ENCODE assay signal across 8 mouse cellular contexts in the genomic region with DNA sequence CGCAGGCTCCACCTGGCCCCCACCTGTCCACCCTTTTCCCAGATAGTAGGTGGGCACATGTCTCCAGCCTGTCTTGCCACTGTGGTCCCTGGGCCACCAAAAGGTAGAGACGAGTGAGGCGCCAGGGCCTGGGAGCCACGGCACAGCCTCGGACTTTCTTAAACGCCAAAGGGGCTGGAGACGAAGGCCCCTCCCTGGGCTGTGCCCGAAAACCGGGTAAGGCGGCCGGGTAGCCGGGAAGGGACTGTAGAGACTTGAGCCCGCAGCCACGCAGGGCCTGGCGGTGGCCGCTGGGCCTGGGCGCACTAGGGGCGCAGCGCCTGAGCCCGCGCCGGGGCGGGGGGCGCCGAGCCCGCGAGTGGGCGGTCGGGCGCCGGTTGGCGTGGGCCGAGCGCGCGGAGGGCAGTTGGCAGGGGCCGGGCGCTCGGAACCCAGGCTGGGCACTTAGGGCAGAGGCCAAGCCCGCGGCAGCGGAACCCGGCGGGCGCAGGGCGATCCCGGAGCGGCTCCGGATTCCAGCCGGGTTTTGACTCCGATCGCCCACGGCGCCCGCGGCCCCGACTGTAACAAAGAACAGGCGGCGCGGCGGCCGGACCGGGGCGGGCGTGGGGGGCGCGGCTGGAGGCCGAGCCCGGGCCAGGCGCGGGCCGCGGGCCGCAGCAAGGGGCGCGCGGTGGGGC. TPM values are rescaled to one million over a fixed set of nuclear protein-coding genes. Genes with fewer than 3 reads are reported as not detected.
DNase-seq lines count a peak whose midpoint lies in the region; ATAC-seq and TF ChIP-seq lines count a peak whose summit lies in the region.

No protein-coding gene starts in this region.

- H3K9ac ChIP-seq in heart, embryonic 11.5 days (ENCODE audit: low read depth, low read length), result peak overlapping the region; percentile 99
- H3K9ac ChIP-seq in kidney, embryonic 15.5 days, result peak overlapping the region; percentile 100
- H3K9ac ChIP-seq in limb, embryonic 15.5 days, result peak overlapping the region; percentile 100
- peak overlapping the region; percentile 94 for H3K9ac ChIP-seq in midbrain, postnatal 0 days (replicated peaks; ENCODE audit: low read length, poor library complexity, severe bottlenecking)

- H3K36me3 ChIP-seq in C2C12 (ENCODE audit: control insufficient read depth, insufficient read depth), result peaks cover 8% of the 10 kb centered on the region
- H3K36me3 ChIP-seq in heart, embryonic 11.5 days (ENCODE audit: control insufficient read depth, insufficient read depth, low read length), result no peaks in the 10 kb centered on the region
- peaks cover 16% of the 10 kb centered on the region for H3K36me3 ChIP-seq in kidney, embryonic 15.5 days
- H3K36me3 ChIP-seq in limb, embryonic 15.5 days, result peaks cover 4% of the 10 kb centered on the region; the same call in 1 of the 2 replicates
- H3K36me3 ChIP-seq in midbrain, postnatal 0 days (ENCODE audit: insufficient read depth, low read length), result peaks cover 3% of the 10 kb centered on the region; the same call in 1 of the 2 replicates

- no peaks in the 10 kb centered on the region for H3K9me3 ChIP-seq in heart, embryonic 11.5 days (replicated peaks; ENCODE audit: control insufficient read depth, low read length)
- H3K9me3 ChIP-seq in kidney, embryonic 15.5 days (replicated peaks), result no peaks in the 10 kb centered on the region
- H3K9me3 ChIP-seq in limb, embryonic 15.5 days, result no peaks in the 10 kb centered on the region
- H3K9me3 ChIP-seq in midbrain, postnatal 0 days (ENCODE audit: low read length), result no peaks in the 10 kb centered on the region

- peaks cover 50% of the 10 kb centered on the region for H3K79me2 ChIP-seq in C2C12 (ENCODE audit: control insufficient read depth, insufficient read depth)

- peak; percentile 92 for DNase-seq in brain, embryonic 14.5 days (ENCODE audit: low read depth)
- peak; percentile 89 for DNase-seq in midbrain, postnatal 0 days (ENCODE audit: low spot score)
- DNase-seq in spleen, postnatal 10 days (ENCODE audit: low spot score in 2 of 2), result peak; percentile 85 to 91

- peak; percentile 32; the same call in 1 of the 2 replicates for TF ChIP-seq POLR2A in brain, embryonic 14.5 days (IDR thresholded peaks at IDR 0.05; ENCODE audit: borderline replicate concordance, extremely low read depth, insufficient read depth, insufficient read length, poor library complexity, severe bottlenecking)

- H3K27me3 ChIP-seq in C2C12 (ENCODE audit: control insufficient read depth, insufficient read depth, insufficient read length), result no peaks in the 10 kb centered on the region
- no peaks in the 10 kb centered on the region for H3K27me3 ChIP-seq in heart, embryonic 11.5 days (ENCODE audit: control insufficient read depth, insufficient read depth, low read length)
- no peaks in the 10 kb centered on the region for H3K27me3 ChIP-seq in kidney, embryonic 15.5 days
- no peaks in the 10 kb centered on the region for H3K27me3 ChIP-seq in limb, embryonic 15.5 days
- no peaks in the 10 kb centered on the region for H3K27me3 ChIP-seq in midbrain, postnatal 0 days (ENCODE audit: insufficient read depth, low read length)

- no peak for TF ChIP-seq CTCF in C2C12 (IDR thresholded peaks at IDR 0.05; ENCODE audit: control insufficient read depth, insufficient read depth, insufficient read length)
- no peak for TF ChIP-seq CTCF in brain, embryonic 14.5 days (IDR thresholded peaks at IDR 0.05; ENCODE audit: borderline replicate concordance, extremely low read depth, insufficient read depth, insufficient read length)
- no peak for TF ChIP-seq CTCF in midbrain, postnatal 0 days (IDR thresholded peaks at IDR 0.05)

- H3ac ChIP-seq in C2C12 (ENCODE audit: control insufficient read depth, insufficient read length, low read depth), result peak overlapping the region; percentile 99

- H3K4me1 ChIP-seq in heart, embryonic 11.5 days (ENCODE audit: control insufficient read depth, insufficient read depth, low read length), result no peaks in the 10 kb centered on the region
- H3K4me1 ChIP-seq in kidney, embryonic 15.5 days, result peaks cover 22% of the 10 kb centered on the region
- H3K4me1 ChIP-seq in limb, embryonic 15.5 days, result peaks cover 16% of the 10 kb centered on the region
- H3K4me1 ChIP-seq in midbrain, postnatal 0 days (ENCODE audit: insufficient read depth, low read length), result no peaks in the 10 kb centered on the region

- H3K27ac ChIP-seq in heart, embryonic 11.5 days (ENCODE audit: low read depth, low read length), result peak overlapping the region; percentile 98
- peak overlapping the region; percentile 99 for H3K27ac ChIP-seq in kidney, embryonic 15.5 days
- peak overlapping the region; percentile 100 for H3K27ac ChIP-seq in limb, embryonic 15.5 days
- peak overlapping the region; percentile 99 for H3K27ac ChIP-seq in midbrain, postnatal 0 days (ENCODE audit: low read depth, low read length)

- peak; percentile 68 for ATAC-seq in erythroblast, adult 5-6 weeks (replicated peaks; ENCODE audit: low FRiP score, poor library complexity, severe bottlenecking)
- peak; percentile 87 for ATAC-seq in heart, embryonic 11.5 days (replicated peaks; ENCODE audit: insufficient number of reproducible peaks, low FRiP score, low TSS enrichment)
- peak; percentile 94 for ATAC-seq in kidney, embryonic 15.5 days (replicated peaks; ENCODE audit: low FRiP score)
- peak; percentile 84 for ATAC-seq in limb, embryonic 15.5 days (ENCODE audit: insufficient number of reproducible peaks, low FRiP score, low TSS enrichment, low read depth)
- ATAC-seq in midbrain, postnatal 0 days (ENCODE audit: low FRiP score), result peak; percentile 90

- H3K79me3 ChIP-seq in C2C12 (ENCODE audit: low read depth), result peaks cover 27% of the 10 kb centered on the region

- peak overlapping the region; percentile 85 for H3K4me2 ChIP-seq in heart, embryonic 11.5 days
- peak overlapping the region; percentile 76 for H3K4me2 ChIP-seq in kidney, embryonic 15.5 days
- H3K4me2 ChIP-seq in limb, embryonic 15.5 days, result peak overlapping the region; percentile 58
- H3K4me2 ChIP-seq in midbrain, postnatal 0 days (ENCODE audit: low read depth, low read length, poor library complexity, severe bottlenecking), result peak overlapping the region; percentile 71

- WGBS in heart, embryonic 11.5 days (ENCODE audit: insufficient replicate concordance), result 0% methylated on average over 50 of the region's 77 CpGs
- WGBS in kidney, embryonic 15.5 days, result under 1% methylated on average over 76 of the region's 77 CpGs
- under 1% methylated on average over 62 of the region's 77 CpGs for WGBS in limb, embryonic 15.5 days
- WGBS in midbrain, postnatal 0 days, result under 1% methylated on average over 63 of the region's 77 CpGs

- H3K4me3 ChIP-seq in C2C12 (ENCODE audit: insufficient read depth, poor library complexity, severe bottlenecking), result peak overlapping the region; percentile 76
- peak overlapping the region; percentile 94 for H3K4me3 ChIP-seq in heart, embryonic 11.5 days (ENCODE audit: low read depth, low read length)
- peak overlapping the region; percentile 88 for H3K4me3 ChIP-seq in kidney, embryonic 15.5 days (replicated peaks)
- H3K4me3 ChIP-seq in limb, embryonic 15.5 days, result peak overlapping the region; percentile 92
- peak overlapping the region; percentile 75 for H3K4me3 ChIP-seq in midbrain, postnatal 0 days (ENCODE audit: low read depth, low read length)

TF ChIP-seq in C2C12, 6 proteins besides CTCF, POLR2A, EP300 and RAD21:
- TF ChIP-seq FOSL1 (IDR thresholded peaks at IDR 0.05; ENCODE audit: insufficient read depth, low read length, poor library complexity, severe bottlenecking) (no peak), CEBPB (IDR thresholded peaks at IDR 0.05; ENCODE audit: low read depth) (no peak), USF1 (IDR thresholded peaks at IDR 0.05; ENCODE audit: low read depth) (no peak), MYOD1 (IDR thresholded peaks at IDR 0.05; ENCODE audit: control insufficient read depth, insufficient read length, low read depth) (no peak), MYOG (IDR thresholded peaks at IDR 0.05; ENCODE audit: control insufficient read depth, extremely low read depth, insufficient read length) (no peak)
TF ChIP-seq in C2C12: peak in this region for 0.

RNA-seq across cellular contexts. Expression of a gene that starts 0.4 kb away (rescaled TPM):
- 4.4 TPM for polyA plus RNA-seq in C2C12 (2012; fragmentation: generic; extraction: Trizol)
- 24.7 and 27.6 TPM in 2 replicates for polyA plus RNA-seq in brain, embryonic 14.5 days (2012; rRNA removed)
- total RNA-seq in erythroblast, adult 5-6 weeks (2015; ENCODE audit: low replicate concordance), result 5.0 and 16.5 TPM in 2 replicates
- 2.3 and 3.6 TPM in 2 replicates for total RNA-seq in erythroblast, adult 5-6 weeks (2017; ENCODE audit: low replicate concordance)
- 6.2 and 7.9 TPM in 2 replicates for polyA plus RNA-seq in heart, embryonic 11.5 days (2014; fragmentation: Nextera tagmentation; extraction: Ambion mirVana)
- polyA plus RNA-seq in kidney, embryonic 15.5 days (2015; fragmentation: Nextera tagmentation; extraction: Ambion mirVana), result 9.7 and 11.6 TPM in 2 replicates
- 9.0 and 10.2 TPM in 2 replicates for polyA plus RNA-seq in limb, embryonic 15.5 days (2015; fragmentation: Nextera tagmentation; extraction: Ambion mirVana)
- 6.2 and 12.9 TPM in 2 replicates for total RNA-seq in midbrain, postnatal 0 days (2014; rRNA removed)
- 4.6 and 5.6 TPM in 2 replicates for polyA plus RNA-seq in midbrain, postnatal 0 days (2015; fragmentation: Nextera tagmentation; extraction: Ambion mirVana)

Comparison
In these comparisons a context has a peak if more than half of its experiments do, and no peak if none do; other contexts are left out.
1. Peak in every context shown above with its lines: DNase-seq, ATAC-seq, H3K4me3 ChIP-seq and H3K27ac ChIP-seq.